In the genomic region with DNA sequence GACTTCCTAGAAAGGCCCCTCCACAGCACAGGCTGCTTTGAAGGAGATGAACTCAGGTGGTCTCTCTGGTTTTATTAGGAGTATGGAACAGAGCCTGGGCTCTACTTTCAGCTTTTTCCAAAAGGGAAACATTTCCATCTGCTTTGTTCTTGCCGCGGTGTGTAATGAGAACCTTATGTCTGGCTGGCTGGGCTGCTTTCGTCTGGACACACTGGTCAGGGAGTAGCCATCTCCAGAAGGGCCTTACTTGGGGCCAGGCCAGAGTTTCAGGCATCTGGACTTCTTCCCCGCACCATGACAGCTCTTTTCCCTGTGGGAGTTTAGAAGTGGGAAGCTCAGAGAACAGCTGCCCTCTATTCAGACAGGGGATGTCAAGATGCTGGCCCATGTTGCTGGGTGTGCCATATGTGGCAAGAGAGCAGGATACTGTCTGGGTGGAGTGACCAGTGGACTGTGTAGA, we compare ENCODE assay signal across 8 mouse cellular contexts. TPM values are rescaled to one million over a fixed set of nuclear protein-coding genes. Genes with fewer than 3 reads are reported as not detected.
DNase-seq lines count a peak whose midpoint lies in the region; ATAC-seq lines count a peak whose summit lies in the region.

No protein-coding gene starts in this region.

- H3K9me3 ChIP-seq in stomach, embryonic 15.5 days = no peaks in the 10 kb centered on the region
- no peaks in the 10 kb centered on the region for H3K9me3 ChIP-seq in forebrain, embryonic 11.5 days (ENCODE audit: control insufficient read depth, low read length)

- H3K4me2 ChIP-seq in stomach, embryonic 15.5 days = no peak overlapping the region
- no peak overlapping the region for H3K4me2 ChIP-seq in forebrain, embryonic 11.5 days (ENCODE audit: low read depth, low read length, severe bottlenecking)

- 37% methylated on average over 4 of the region's 4 CpGs for WGBS in stomach, embryonic 15.5 days
- WGBS in forebrain, embryonic 11.5 days = 80% methylated on average over 4 of the region's 4 CpGs

- H3K4me1 ChIP-seq in stomach, embryonic 15.5 days = peaks cover 4% of the 10 kb centered on the region; the same call in 1 of the 2 replicates
- H3K4me1 ChIP-seq in forebrain, embryonic 11.5 days (replicated peaks; ENCODE audit: control insufficient read depth, insufficient read depth, low read length) = no peaks in the 10 kb centered on the region

- DNase-seq in cerebellum, postnatal 10 days = peak; percentile 42 to 60
- DNase-seq in cerebellum, adult 11-12 months = no peak
- DNase-seq in heart, adult 9 months (ENCODE audit: low spot score in 2 of 2) = peak; percentile 87 to 93
- peak; percentile 41 to 53 for DNase-seq in kidney, postnatal 36 days
- DNase-seq in forebrain, embryonic 11.5 days (ENCODE audit: low spot score) = no peak
- DNase-seq in thymus, postnatal 0 days (ENCODE audit: low spot score) = no peak
- DNase-seq in layer of hippocampus, adult 18-20 months (ENCODE audit: low spot score in 2 of 2) = no peak

- H3K36me3 ChIP-seq in stomach, embryonic 15.5 days = no peaks in the 10 kb centered on the region
- H3K36me3 ChIP-seq in forebrain, embryonic 11.5 days (ENCODE audit: control insufficient read depth, insufficient read depth, low read length) = no peaks in the 10 kb centered on the region

- ATAC-seq in stomach, embryonic 15.5 days (ENCODE audit: insufficient read depth, low FRiP score, low read depth) = peak; percentile 57; the same call in 1 of the 2 replicates
- no peak for ATAC-seq in forebrain, embryonic 11.5 days (replicated peaks; ENCODE audit: low FRiP score)

- no peak overlapping the region for H3K9ac ChIP-seq in stomach, embryonic 15.5 days
- H3K9ac ChIP-seq in forebrain, embryonic 11.5 days (ENCODE audit: low read length) = no peak overlapping the region

- H3K27ac ChIP-seq in stomach, embryonic 15.5 days = no peak overlapping the region
- H3K27ac ChIP-seq in forebrain, embryonic 11.5 days (ENCODE audit: low read depth, low read length) = no peak overlapping the region

- H3K27me3 ChIP-seq in stomach, embryonic 15.5 days (replicated peaks) = no peaks in the 10 kb centered on the region
- H3K27me3 ChIP-seq in forebrain, embryonic 11.5 days (ENCODE audit: control insufficient read depth, insufficient read depth, low read length) = no peaks in the 10 kb centered on the region

- no peak overlapping the region for H3K4me3 ChIP-seq in stomach, embryonic 15.5 days (replicated peaks)
- no peak overlapping the region for H3K4me3 ChIP-seq in forebrain, embryonic 11.5 days (ENCODE audit: low read depth, low read length)

RNA-seq across cellular contexts. Expression of gene Nkd2, which starts 40.0 kb away (rescaled TPM):
- 4.1 and 4.2 TPM in 2 replicates for polyA plus RNA-seq in stomach, embryonic 15.5 days (2015; fragmentation: Nextera tagmentation; extraction: Ambion mirVana)
- 12.3 and 13.5 TPM in 2 replicates for polyA plus RNA-seq in forebrain, embryonic 11.5 days (2014; fragmentation: Nextera tagmentation; extraction: Ambion mirVana)
- 0.78 and 0.96 TPM in 2 replicates for polyA plus RNA-seq in thymus, postnatal 0 days (2015; fragmentation: Nextera tagmentation; extraction: Ambion mirVana)
- total RNA-seq in layer of hippocampus, adult 18-20 months (2021) = 1 to 10 TPM; 7.4 to 8.5 TPM

RNA-seq across cellular contexts. Expression of gene Trip13, which starts 50.1 kb away (rescaled TPM):
- 32.8 and 35.9 TPM in 2 replicates for polyA plus RNA-seq in stomach, embryonic 15.5 days (2015; fragmentation: Nextera tagmentation; extraction: Ambion mirVana)
- 59.9 and 60.0 TPM in 2 replicates for polyA plus RNA-seq in forebrain, embryonic 11.5 days (2014; fragmentation: Nextera tagmentation; extraction: Ambion mirVana)
- 32.1 and 33.6 TPM in 2 replicates for polyA plus RNA-seq in thymus, postnatal 0 days (2015; fragmentation: Nextera tagmentation; extraction: Ambion mirVana)
- total RNA-seq in layer of hippocampus, adult 18-20 months (2021) = under 1 TPM; 0.48 to 0.87 TPM

RNA-seq across cellular contexts. Expression of gene Brd9, which starts 50.2 kb away (rescaled TPM):
- polyA plus RNA-seq in stomach, embryonic 15.5 days (2015; fragmentation: Nextera tagmentation; extraction: Ambion mirVana) = 41.7 and 43.9 TPM in 2 replicates
- 73.2 and 73.4 TPM in 2 replicates for polyA plus RNA-seq in forebrain, embryonic 11.5 days (2014; fragmentation: Nextera tagmentation; extraction: Ambion mirVana)
- 53.5 and 54.9 TPM in 2 replicates for polyA plus RNA-seq in thymus, postnatal 0 days (2015; fragmentation: Nextera tagmentation; extraction: Ambion mirVana)
- total RNA-seq in layer of hippocampus, adult 18-20 months (2021) = 100 to 1,000 TPM in 1 of 2 experiments, 10 to 100 TPM in 1; 99.3 to 106 TPM

Comparison
In these comparisons a context has a peak if more than half of its experiments do, and no peak if none do; other contexts are left out.
1. DNase-seq: peak in cerebellum, postnatal 10 days (2 of 2), heart, adult 9 months (2 of 2) and kidney, postnatal 36 days (2 of 2); none in cerebellum, adult 11-12 months (single experiment), forebrain, embryonic 11.5 days (single experiment), thymus, postnatal 0 days (single experiment) and layer of hippocampus, adult 18-20 months (0 of 2).